Mouse (Mus musculus) v-Abl transformed pro-B cells (cell line): ENCODE data around the gene H2afx.
"Not testable (repeated sequence)": the region's sequence is repeated elsewhere in the genome, so short reads cannot be mapped to it uniquely, and the experiment has no call there.

ENCODE experiments used
- in situ Hi-C, 2 experiments: fragments of 400-800 bp; cut with MboI; formaldehyde crosslinking; loops; one replicate each; pipeline ENCODE4 v1.15.1; 2025; ENCODE audit not compliant: unreplicated experiment in 2 of 2

H2afx gene

DNA sequence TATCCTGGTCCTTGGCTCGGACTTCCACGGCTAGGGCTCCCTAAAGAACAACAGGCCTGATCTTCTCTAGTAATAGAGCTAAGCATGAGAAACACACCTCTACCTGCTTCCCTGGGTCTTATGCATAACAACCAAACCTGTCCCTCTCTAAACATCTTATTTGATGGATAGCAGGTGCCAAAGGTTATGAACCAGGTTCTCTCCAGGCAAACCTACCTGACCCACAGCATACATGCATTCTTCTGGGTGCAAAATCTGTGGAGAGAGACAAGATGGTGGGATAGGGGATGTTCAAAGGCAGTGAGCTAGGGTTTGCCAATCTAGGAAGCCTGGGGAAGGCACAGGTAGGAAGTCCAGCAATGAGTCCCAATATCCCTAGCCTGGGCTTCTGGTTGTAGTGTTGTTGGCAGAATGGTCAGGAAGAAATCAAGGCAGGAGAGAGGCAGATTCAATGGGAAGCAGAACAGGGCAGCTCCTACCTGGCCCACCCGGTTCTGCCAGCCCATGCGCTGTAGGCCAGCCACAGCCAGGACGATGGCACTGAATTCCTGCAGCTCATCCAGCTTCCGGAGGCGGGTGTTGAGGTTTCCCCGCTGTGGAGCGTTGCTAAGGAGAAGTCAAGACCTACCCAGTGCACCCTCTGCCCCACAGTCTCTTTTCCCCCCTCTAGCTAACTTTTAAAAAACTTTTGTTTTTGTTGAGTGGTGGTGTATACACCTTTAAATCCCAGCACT lies 3.1 kb downstream of the H2afx start:
- in situ Hi-C loops: no loop called here

DNA sequence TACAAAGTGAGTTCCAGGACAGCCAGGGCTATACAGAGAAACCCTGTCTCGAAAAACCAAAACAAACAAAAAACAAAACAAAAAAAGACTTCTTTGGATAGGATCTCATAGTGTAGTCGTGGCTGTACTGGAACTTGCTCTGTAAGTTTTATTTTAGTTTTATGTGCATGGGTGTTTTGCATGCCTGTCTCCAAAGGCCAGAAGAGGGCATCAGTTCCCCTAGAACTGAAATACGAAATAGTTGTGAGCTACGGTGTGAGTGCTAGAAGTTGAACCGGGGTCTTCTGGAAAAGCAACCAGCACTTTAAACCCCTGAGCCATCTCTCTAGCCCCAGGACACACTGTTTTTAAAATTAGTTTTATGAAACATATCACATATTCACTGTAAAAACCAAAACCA lies 4.1 kb downstream of the H2afx start:
- in situ Hi-C loops: no loop called here

DNA sequence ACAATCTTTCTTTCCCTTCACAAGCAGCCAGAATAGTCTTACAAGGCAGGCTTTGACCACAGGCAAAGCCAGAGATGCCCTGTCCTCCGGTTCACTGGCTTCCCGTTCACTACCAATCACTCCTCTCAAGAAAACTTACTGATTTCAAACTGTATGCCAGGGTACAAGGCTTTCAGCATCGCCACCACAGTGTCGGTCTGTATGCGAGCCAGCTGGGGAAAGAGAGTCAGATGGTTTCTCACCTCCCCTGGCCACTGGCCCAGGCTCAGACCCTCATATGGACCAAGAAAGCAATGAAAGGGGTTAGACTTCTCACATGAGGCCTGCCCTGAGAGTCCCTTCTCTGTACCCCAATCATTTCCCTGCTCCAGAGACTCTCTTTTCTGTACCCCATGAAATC lies 7.0 kb downstream of the H2afx start:
- in situ Hi-C loops: loop anchor here in 1 of 2 experiments (10.0 kb wide), 1 partner anchor 97 kb away; the partner anchor contains the start of gene Ccdc153

DNA sequence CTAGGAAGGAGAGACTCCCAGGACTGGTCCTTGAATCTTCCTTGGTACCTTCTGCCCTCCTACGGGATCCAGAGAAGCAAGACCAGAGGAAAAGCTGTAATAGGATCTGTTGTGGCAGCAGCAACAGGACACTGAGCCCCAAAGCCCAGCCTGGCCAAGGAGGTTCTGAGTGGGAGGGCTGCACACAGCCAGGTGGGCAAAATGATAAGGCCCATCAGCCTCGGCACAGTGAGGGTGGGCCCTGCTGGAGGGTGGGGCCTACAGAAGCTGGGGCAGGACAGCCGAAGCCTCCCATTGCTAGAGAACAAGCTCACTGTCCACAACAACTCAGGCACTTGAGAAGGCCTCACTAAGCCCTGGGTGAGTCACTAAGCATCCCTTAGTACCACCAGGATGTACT lies 7.7 kb downstream of the H2afx start:
- in situ Hi-C loops: loop anchor here in 1 of 2 experiments (10.0 kb wide), 1 partner anchor 97 kb away; the partner anchor contains the start of gene Ccdc153

DNA sequence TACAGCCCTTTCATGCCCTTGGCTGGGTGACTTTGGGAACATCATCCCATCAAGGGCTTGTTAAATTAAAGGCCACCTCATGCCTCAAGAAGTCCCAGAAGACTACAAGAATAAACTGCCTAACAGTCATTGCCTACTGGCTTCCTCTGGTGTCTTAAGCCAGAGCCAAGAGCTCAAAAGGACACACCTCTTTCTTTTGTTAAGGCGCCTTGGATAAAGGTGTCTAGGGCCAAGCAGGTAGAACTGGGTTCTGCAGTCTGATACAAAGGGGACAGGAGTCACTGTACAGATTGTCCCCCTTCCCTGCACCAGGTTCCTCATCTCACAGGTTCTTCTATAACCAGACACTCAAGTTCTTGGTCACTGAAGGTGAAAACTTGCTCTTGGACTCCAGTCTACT lies 8.1 kb downstream of the H2afx start:
- in situ Hi-C loops: loop anchor here in 1 of 2 experiments (10.0 kb wide), 1 partner anchor 98 kb away; the partner anchor contains the start of gene Ccdc153

DNA sequence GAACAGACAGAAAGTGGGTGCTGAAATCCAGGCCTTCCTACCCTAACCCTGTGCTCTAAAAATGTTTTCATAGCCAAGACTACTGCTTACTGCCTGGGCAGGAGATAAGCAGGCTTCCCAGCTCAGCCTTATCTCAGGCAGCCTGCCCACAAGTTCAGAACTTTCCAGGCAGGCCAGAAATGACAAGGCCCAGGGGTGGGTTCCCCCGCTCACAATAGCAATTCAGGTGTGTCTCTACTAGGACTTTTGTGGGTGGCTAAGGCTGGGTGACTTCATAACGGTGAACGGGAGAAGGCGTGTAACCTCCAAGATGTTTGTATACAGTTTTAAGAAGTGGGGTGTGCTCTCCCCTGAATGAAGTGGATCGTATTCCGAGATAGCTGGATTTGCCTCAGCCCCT lies 8.8 kb downstream of the H2afx start:
- in situ Hi-C loops: loop anchor here in 1 of 2 experiments (10.0 kb wide), 1 partner anchor 98 kb away; the partner anchor contains the start of gene Ccdc153

DNA sequence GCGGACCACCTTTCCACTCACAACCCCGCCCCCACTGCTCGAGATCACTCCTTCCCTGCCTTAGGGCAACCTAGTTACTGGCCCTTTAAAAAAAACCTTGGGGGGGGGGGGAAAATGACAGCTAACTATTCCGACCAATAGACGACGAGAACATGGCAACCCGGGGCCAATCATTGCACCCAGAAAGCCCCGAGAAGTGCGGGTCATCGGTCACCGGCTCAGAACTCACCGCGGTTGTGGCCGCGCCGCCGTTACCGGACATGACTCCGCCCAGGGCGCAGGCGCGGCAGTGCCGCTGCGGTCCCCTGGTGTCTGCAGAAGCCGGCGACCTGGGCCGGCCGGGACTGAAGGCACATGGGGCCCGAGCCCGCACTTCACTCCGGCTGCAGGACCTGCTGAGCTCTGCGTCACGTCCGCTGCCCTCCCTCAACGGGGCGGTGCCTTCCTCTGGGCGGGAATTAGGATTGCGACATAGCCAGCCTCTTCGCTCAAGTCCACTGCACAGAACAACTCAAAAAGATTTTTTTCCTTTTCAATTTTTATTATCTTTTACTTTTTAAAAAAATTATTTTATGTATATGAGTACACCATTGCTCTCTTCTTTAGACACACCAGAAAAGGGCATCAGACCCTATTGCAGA lies 9.4 kb downstream of the H2afx start, which contains the start of gene Hmbs:
Gene Hmbs, minus strand, starts transcription at position 448 of the 641 bp plus-strand sequence.
- in situ Hi-C loops: loop anchor here in 1 of 2 experiments (10.0 kb wide), 1 partner anchor 99 kb away; the partner anchor contains the start of gene Ccdc153

DNA sequence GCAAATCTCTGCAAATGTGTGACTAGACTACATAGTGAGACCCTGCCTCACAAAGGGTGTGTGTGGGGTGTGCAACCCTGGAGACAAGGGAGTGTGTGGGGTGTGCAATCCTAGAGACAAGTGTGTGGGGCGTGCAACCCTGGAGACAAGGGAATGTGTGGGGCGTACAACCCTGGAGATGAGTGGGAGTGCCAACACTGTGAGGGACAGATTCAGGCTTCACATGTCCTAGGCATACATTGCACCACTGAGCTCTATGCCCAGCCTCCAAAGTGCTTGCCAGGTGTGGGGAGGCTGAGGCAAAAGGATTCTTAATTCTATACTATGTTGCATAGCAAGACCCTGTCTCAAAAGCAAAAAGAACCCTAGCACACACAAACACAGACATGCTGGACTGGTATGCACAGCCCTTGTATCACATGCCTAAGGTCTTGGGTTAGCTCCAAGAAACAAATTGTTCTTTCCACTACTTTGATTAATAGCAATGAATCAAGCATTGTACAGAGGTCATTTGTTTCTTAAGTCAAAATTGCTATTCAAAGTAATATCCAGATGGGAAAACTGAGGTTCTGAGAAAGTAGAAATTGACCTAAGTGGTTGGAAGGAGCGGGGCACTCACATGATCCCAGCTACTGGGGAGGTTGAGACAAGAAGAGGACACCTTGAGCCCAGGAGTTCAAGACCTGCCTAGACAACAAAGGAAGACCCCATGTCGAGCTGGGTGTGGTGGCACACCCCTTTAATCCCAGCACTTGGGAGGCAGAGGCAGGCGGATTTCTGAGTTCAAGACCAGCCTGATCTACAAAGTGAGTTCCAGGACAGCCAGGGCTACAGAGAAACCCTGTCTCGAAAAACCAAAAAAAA lies 11.3 kb downstream of the H2afx start:
- in situ Hi-C loops: loop anchor here in 1 of 2 experiments (10.0 kb wide), 1 partner anchor 101 kb away; the partner anchor contains the start of gene Ccdc153

DNA sequence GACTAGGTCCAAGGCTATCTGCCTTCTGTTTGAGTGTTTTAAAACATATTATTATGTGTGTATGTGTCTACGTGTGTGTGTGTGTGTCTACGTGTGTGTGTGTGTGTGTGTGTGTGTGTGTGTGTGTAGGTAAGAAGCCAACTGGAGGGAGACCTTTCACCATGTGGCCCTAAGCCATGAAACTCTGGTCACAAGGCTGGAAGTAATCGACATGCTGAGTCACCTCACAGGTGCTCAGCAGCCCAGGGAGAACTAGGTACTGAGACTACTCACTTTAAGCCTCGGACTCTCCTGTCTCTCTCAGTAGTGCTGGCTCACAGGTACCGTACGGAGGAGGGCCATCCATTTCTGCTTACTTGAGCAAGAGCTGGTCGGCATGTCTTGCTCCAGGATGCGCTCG lies 12.7 kb downstream of the H2afx start:
- in situ Hi-C loops: loop anchor here in 1 of 2 experiments (10.0 kb wide), 1 partner anchor 102 kb away; the partner anchor contains the start of gene Ccdc153

DNA sequence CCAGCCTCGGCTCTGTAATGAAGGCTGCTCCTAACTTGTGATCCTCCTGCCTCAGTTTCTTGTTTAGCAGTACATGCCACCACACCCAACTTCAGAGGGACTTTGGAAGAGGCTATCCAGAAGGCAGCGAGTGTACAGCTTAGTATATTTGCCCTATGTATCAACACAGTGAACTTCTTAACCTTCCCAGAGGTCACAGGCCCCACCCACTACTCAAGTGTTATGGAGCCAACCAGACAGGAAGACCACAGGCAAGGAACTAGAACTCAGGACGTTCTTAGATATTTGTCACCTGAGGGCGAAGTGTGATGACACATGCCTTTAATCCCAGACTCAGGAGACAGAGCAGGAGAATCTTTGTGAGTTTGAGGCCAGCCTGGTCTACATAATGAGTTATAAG lies 13.1 kb downstream of the H2afx start:
- in situ Hi-C loops: loop anchor here in 1 of 2 experiments (10.0 kb wide), 1 partner anchor 103 kb away; the partner anchor contains the start of gene Ccdc153

DNA sequence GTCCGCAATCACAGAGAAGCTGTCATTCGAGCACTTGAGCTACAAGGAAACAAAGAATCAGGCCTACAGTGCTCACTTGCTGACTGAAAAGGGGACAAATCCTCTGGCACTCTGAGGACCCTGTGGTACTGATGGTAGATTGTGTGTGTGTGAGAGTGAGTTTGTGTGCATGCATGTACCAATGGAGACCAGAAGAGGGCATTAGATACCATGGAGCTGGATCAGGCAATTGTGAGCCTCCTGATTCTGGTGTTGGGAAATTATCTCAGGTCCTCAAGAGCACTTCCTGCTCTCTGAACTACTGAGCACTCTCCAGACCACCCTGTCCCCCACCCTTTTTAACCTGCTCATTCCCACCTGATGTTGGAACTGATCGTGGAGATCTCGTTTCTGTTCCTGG lies 14.1 kb downstream of the H2afx start:
- in situ Hi-C loops: loop anchor here in 1 of 2 experiments (10.0 kb wide), 1 partner anchor 104 kb away; the partner anchor contains the start of gene Ccdc153

DNA sequence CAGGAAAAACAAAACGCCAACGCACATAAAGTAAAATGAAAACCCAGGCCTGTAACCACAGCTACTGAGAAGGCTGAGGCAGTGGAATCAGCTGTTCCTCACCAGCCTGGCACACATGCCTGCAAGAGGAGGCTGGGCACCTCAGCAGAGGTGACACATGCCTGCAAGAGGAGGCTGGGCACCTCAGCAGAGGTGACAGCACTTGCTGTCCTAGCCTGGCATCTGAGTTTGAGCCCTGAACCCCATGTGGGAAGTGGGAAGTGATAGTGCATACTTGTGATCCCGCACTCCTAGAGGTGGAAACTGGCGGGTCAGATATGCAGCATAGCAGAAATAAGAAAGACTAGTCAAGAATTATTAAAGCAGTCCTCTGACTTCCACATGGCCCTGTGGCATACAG lies 16.9 kb downstream of the H2afx start:
- in situ Hi-C loops: loop anchor here in 1 of 2 experiments (10.0 kb wide), 1 partner anchor 227 kb away; no protein-coding TSS in a partner anchor

DNA sequence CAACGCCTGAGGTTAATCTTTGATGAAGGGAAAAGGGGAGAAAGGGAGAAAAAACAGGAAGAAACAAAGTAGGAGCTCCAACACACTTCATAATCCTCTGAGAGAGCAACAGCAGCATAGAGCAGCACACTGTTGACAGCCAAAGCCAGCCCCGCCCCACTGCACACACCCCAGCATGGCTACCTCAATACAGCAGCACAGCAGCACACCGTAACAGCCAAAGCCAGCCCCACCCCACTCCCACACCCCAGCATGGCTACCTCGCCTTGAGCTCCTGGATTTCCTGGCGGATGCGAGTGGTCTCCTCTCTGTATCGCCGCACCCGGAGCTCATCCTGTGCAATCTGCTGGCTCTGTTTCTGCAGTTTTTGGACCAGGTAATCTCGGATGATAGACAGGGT lies 17.8 kb downstream of the H2afx start:
- in situ Hi-C loops: loop anchor here in 1 of 2 experiments (10.0 kb wide), 1 partner anchor 228 kb away; no protein-coding TSS in a partner anchor

DNA sequence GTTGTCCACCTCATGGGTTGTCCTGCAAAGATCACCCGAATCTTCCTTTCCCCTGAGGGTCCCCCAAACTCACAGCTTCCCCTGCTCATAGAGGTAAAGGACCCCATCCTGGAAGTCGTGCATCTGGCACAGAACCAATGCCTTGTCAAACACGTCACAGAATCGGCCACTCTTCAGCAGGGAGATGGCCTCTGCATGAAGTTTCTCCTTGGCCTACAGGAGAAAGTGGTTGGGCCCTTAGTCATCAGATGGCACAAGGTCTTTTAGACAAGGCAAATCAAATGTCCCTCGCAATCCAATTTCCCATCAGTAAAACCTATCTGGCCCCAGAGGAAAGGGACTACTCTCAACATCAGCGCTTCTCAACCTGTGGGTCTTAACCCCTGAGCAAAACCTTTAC lies 18.6 kb downstream of the H2afx start:
- in situ Hi-C loops: loop anchor here in 1 of 2 experiments (10.0 kb wide), 1 partner anchor 228 kb away; no protein-coding TSS in a partner anchor

DNA sequence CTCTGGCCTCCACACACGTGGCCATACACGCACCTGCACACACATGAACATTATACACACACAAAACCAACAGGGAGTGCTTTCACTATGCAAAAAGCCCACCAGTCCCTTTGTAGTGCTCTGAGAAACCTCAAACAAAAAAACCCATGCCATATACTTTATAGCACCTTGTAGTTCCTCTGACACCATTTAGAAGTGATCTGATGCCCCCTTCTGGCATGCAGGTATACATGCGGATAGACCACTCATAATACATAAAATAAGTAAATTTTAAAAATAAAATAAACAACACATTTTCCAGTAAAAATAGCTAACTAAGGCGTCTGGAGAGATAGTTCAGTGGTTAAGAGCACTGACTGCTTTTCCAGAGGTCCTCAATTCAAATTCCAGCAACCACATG lies 22.7 kb downstream of the H2afx start:
- in situ Hi-C loops: loop anchor here (5.0 to 10.0 kb wide), 3 partner anchors 65 to 232 kb away; no protein-coding TSS in a partner anchor

DNA sequence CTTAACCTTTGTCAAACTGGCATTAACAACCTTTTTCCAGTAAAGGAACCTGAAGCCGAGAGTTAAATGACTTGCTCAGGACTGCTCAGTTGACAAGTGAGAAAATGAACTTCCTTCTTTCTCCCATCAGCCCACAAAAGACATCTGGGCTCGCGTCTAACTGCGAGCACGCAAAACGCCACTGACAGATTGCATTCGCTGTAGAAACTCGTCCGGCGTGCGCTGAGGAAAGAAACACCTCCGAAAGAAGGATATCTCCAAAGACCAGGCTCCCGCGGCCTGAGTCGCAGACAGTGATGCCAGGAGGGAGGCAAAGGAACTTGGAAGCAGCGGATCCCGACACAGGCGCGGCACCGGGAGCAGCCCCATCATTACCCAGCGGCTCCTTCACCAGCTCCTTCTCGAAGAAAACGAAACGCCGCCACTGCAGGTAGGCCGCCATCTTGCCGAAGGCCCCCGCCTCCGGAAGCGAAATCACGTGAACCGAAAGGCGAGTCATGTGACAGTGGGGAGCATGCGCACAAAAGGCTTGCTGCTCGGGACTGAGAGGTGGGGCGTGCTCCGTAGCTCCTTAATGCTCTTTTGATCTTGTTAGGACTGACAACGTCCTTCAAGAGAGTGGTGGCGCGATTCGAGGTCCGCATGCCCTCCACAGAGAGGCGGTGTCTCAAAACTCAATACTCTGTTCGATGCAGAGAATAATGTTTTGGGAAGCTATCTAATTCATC lies 26.9 kb downstream of the H2afx start, which contains the start of gene Vps11:
Gene Vps11, minus strand, starts transcription at position 481 of the 728 bp plus-strand sequence.
- in situ Hi-C loops: no loop called here

DNA sequence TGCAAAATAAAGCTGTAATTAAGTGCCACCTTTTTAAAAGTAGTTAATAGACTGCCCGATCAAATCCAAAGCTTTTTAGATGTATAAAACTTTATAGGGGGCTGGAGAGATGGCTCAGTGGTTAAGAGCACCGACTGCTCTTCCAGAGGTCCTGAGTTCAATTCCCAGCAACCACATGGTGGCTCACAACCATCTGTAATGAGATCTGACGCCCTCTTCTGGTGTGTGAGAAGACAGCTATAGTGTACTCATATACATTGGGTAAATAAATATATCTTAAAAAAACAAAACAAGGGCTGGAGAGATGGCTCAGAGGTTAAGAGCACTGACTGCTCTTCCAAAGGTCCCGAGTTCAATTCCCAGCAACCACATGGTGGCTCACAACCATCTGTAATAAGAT lies 27.4 kb downstream of the H2afx start:
- in situ Hi-C loops: not testable (repeated sequence)

DNA sequence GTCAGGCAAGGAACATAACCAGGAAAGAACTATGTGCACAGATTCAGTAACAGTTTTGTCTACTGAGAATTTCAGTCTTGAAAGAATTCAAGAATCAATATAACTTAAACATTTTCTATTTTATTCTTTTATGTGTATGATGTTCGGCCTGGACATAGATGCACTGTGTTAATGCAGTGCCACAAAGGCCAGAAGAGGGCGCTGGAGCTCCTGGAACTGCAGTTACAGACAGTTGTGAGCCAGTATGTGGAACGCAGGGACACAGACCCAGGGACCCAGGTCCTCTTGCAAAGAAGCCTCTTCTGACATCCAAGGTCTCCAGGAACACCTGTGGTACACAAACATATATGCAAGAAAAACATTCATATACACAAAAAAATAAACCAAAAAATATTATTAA lies 30.0 kb downstream of the H2afx start:
- in situ Hi-C loops: no loop called here

DNA sequence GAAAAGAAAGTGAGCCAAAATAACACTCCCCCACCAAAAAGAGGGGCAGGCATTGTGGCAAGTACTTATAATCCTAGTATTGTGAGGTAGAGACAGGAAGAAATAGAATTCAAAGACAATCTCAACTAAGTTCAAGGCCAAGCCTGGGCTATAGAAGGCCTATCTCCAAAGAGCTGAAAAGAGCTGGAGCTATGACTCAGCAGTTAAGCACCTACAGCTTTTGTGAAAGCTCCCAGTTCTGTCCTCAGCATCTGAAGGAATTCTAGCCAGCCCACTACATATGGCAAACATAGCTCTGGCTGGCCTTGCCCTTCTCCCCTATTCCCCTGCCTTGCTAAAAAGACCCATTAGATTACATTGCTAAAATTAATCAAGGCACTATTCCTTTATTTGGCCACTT lies 38.9 kb downstream of the H2afx start:
- in situ Hi-C loops: no loop called here
